Mouse (Mus musculus) ovary, postnatal 14 days (tissue): ENCODE measurements at regions not wholly inside any gene's neighbourhood (a gene's known extent, or its start where the extent isn't known, plus 50 kb on each side); places are given as distances from the start of the nearest gene placed in this dataset.

ENCODE experiments used
- DNase-seq: peaks from one replicate; pipeline ENCODE4 v3.0.0; 2022; ENCODE audit warnings: low spot score

GRCm38 (mm10) chr3:144078198-144078935, 126.7 kb downstream of the Lmo4 start:
- DNase-seq, result no peak

DNA sequence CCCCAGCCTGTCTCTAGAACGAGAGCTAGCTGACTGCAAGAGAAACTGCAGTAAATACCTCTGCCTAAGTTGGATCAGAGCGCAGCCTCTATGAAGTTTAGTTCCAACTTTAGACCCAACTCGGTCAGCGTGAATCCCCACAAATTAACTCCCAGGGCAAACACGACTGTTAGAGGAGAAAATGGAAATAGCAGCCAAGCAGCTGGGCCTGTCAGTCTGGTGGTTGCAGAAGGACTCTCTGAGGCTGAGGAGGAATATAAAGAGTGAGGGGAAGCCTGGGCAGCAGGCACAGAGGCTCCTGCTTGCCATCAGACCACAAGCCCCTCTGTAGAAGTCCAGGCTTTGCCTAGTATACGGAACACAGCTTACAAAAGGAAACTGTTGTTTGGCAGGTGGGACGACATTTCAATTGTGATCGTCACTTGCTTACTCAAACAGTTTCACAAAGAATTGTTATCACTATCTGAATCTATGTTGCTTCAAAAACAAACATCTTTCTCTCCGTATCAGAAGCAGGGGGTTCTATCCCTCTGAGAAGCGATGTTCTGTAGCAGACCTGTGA, 135.0 kb downstream of the Lmo4 start:
- no peak for DNase-seq

DNA sequence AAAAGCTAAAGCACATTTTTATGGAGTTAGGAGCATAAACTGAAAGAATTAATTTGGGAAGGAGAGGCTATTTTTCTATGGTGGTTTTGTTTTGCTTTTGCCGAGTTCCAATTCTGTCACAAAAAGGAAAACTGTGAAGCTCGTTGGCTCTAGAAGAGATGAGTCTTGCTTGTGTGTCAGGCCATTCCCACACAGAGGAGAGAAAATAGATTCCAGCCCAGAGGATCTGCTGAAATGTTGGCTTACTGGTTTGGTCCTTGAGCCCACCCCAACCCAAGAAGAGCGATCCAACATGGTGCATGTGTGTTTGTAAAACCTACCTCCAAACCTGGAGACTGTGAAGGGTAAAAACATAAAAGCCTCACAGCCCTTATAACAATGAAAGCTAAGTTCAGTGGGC, 138.0 kb downstream of the Lmo4 start:
- no peak for DNase-seq

- DNase-seq, result no peak
These were observed 146.9 kb downstream of the Lmo4 start for GRCm38 (mm10) chr3:144058106-144058505.

DNA sequence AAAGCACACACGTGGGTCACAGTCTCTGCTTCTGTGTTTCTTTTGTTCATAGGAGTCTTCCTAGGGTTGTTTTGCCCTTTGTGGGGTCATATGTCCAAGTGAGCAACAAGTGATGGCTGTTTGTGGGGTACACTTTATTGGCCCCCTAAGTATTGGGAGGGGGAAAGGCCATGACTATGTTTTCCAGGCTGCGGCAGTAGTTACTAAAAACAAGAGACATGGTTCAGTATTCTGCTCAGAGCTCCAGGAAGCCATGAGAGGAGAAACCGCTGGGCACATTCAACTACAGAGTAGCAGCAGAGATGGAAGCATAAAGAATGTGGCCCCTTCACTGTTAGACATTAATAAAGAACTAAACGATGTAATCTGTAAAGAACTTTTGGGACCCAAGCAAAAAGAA, 154.7 kb downstream of the Lmo4 start:
- DNase-seq, result no peak

- DNase-seq, result no peak
These were observed 155.8 kb downstream of the Lmo4 start for GRCm38 (mm10) chr3:144049270-144049669.

- no peak for DNase-seq
These were observed 160.7 kb downstream of the Lmo4 start for GRCm38 (mm10) chr3:144044366-144044765.

- DNase-seq, result no peak
These were observed 163.2 kb downstream of the Lmo4 start for GRCm38 (mm10) chr3:144041788-144042187.

GRCm38 (mm10) chr3:144039498-144039897, 165.5 kb downstream of the Lmo4 start:
- DNase-seq, result no peak

GRCm38 (mm10) chr3:144029611-144030010, 175.4 kb downstream of the Lmo4 start:
- no peak for DNase-seq

DNA sequence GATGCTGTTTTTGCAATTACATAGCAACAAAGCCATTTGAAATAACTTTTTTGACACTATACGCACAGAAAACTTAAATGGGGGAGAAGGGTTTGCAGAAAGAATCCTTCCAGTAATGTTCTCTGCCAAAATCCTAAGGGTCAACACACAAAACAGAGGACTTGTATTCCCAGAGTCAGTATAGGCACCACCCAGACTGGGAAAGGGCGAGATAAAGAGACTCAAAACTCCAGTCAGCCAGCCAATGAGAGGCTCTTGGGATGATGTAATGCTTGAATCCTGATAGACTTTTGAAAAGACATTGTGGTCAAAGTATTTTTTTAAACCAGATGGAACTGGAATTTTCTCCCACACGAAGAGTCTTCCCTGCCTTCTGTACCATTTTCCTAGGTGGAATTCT, 175.9 kb downstream of the Lmo4 start:
- DNase-seq, result no peak

GRCm38 (mm10) chr3:144027134-144027980, 177.7 kb downstream of the Lmo4 start:
- DNase-seq, result no peak

- no peak for DNase-seq
These were observed 179.4 kb downstream of the Lmo4 start for GRCm38 (mm10) chr3:144025451-144026125.

DNA sequence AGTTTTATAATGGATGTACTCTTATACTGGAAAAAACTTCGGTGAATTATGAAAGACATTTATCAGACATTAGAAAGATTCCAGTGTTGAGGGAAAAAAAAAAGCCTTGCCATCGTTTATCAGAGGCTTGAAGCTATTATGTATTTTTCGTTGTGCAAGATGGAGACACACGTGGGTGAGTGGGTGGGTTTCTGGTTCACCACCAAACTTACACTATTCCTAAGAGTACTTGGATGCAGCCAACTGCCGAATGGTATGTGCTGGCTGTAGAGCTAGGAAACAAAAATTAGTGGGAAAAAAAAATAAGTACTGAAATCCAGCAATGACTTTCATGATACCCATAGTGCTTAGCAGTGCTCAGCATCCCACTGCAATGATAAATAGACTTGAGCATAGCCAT, 180.8 kb downstream of the Lmo4 start:
- no peak for DNase-seq

- DNase-seq, result no peak
These were observed 182.0 kb downstream of the Lmo4 start for GRCm38 (mm10) chr3:144023058-144023457.

DNA sequence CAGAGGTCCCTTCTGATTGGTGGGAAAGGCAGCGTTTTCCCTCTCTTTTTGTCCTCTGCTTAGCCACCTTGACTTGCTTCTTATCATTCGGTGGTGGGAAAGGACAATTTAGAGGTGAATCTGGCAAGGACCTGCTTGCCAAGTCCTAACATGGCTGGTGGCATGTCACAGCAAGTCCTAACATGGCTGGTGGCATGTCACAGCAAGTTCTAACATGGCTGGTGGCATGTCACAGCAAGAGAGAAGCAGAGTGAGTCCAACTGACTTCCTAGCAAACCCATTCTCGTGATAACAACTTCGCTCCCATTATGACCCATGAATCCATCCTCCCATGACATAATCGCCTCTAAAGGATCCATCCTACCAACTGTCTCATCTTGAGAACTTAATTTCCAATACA, 183.1 kb downstream of the Lmo4 start:
- DNase-seq, result no peak

- DNase-seq, result no peak
These were observed 184.7 kb downstream of the Lmo4 start for GRCm38 (mm10) chr3:144020189-144020940.

GRCm38 (mm10) chr3:144019293-144019692, 185.7 kb downstream of the Lmo4 start:
- DNase-seq, result no peak

GRCm38 (mm10) chr3:144018559-144018958, 186.5 kb downstream of the Lmo4 start:
- no peak for DNase-seq

DNA sequence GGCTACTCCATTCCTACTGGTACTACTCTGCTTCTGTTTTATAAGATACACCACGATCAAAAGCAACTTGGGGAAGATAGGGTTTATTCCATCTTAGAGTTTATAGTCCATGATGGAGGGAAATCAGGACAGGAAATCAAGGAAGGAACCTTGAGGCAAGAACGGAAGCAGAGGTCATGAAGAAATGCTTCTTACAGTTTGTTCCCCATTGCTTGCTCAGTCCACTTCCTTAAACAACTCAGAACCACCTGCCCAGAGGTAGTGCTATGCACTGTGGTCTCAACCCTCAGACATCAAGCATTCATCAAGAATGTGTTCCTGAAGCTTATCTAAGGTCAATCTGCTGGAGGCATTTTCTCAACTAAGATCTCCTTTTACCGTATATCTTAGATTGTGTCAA, 189.8 kb downstream of the Lmo4 start:
- no peak for DNase-seq

GRCm38 (mm10) chr3:144013481-144014125, 191.4 kb downstream of the Lmo4 start:
- no peak for DNase-seq
